ENCODE assay signal across 9 mouse cellular contexts in genomic region chr15:83348747-83349146, GRCm38 (mm10). TPM values are rescaled to one million over a fixed set of nuclear protein-coding genes. Genes with fewer than 3 reads are reported as not detected.
DNase-seq lines count a peak whose midpoint lies in the region; ATAC-seq lines count a peak whose summit lies in the region.
"Had no signal": no experiment of that assay in that cellular context is flagged by ENCODE, and none has a peak within 500 bp of the region (broad histone marks: within the 10 kb centered on the region; RNA-seq: fewer than 3 reads in every experiment).

No protein-coding gene starts in this region.

- peak overlapping the region; percentile 92 for H3K9ac ChIP-seq in heart, embryonic 12.5 days
- H3K9ac ChIP-seq in hindbrain, embryonic 15.5 days: no peak overlapping the region
- peak overlapping the region; percentile 90; the same call in 1 of the 2 replicates for H3K9ac ChIP-seq in midbrain, embryonic 13.5 days (replicated peaks)

- intact Hi-C loops in heart, postnatal 25 days (cut with DNase I): no loop called here

- DNase-seq in heart, postnatal 25 days (ENCODE audit: low spot score): no peak
- DNase-seq in cerebellum, adult 8-10 months: peak; percentile 18
- DNase-seq in thymus, postnatal 14 days: no peak
- no peak for DNase-seq in right cerebral cortex, postnatal 25 days
- DNase-seq in thymus, postnatal 10 days (ENCODE audit: low spot score in 2 of 2): no peak
- DNase-seq: right cerebral cortex, postnatal 4 days had no signal

- peak overlapping the region; percentile 93 for H3K4me2 ChIP-seq in heart, embryonic 12.5 days
- peak overlapping the region; percentile 83 for H3K4me2 ChIP-seq in hindbrain, embryonic 15.5 days
- H3K4me2 ChIP-seq in midbrain, embryonic 13.5 days (replicated peaks): peak overlapping the region; percentile 92

- H3K4me1 ChIP-seq in heart, embryonic 12.5 days (replicated peaks): peaks cover 36% of the 10 kb centered on the region
- H3K4me1 ChIP-seq in hindbrain, embryonic 15.5 days (replicated peaks): peaks cover 18% of the 10 kb centered on the region
- peaks cover 16% of the 10 kb centered on the region for H3K4me1 ChIP-seq in midbrain, embryonic 13.5 days (replicated peaks)

- no peaks in the 10 kb centered on the region for H3K9me3 ChIP-seq in heart, embryonic 12.5 days (replicated peaks)
- no peaks in the 10 kb centered on the region for H3K9me3 ChIP-seq in hindbrain, embryonic 15.5 days
- no peaks in the 10 kb centered on the region for H3K9me3 ChIP-seq in midbrain, embryonic 13.5 days

- peaks cover 8% of the 10 kb centered on the region; the same call in 1 of the 2 replicates for H3K36me3 ChIP-seq in heart, embryonic 12.5 days
- H3K36me3 ChIP-seq in hindbrain, embryonic 15.5 days: 0 out of 2 replicates have a peak, but pooled peaks cover 3% of the 10 kb centered on the region
- H3K36me3 ChIP-seq in midbrain, embryonic 13.5 days: no peaks in the 10 kb centered on the region; the same call in 1 of the 2 replicates

- H3K27me3 ChIP-seq in heart, embryonic 12.5 days (replicated peaks): no peaks in the 10 kb centered on the region
- H3K27me3 ChIP-seq in hindbrain, embryonic 15.5 days: no peaks in the 10 kb centered on the region
- H3K27me3 ChIP-seq in midbrain, embryonic 13.5 days: no peaks in the 10 kb centered on the region

- H3K27ac ChIP-seq in heart, embryonic 12.5 days (ENCODE audit: poor library complexity, severe bottlenecking): no peak overlapping the region
- no peak overlapping the region for H3K27ac ChIP-seq in hindbrain, embryonic 15.5 days (replicated peaks)
- H3K27ac ChIP-seq in midbrain, embryonic 13.5 days: no peak overlapping the region

- WGBS in heart, embryonic 12.5 days: 68% methylated on average over 4 of the region's 4 CpGs
- whole genome bisulfite sequencing in hindbrain, embryonic 15.5 days: 69% methylated on average over 4 of the region's 4 CpGs
- WGBS in midbrain, embryonic 13.5 days: 82% methylated on average over 4 of the region's 4 CpGs

- no peak for ATAC-seq in heart, embryonic 12.5 days (ENCODE audit: insufficient number of reproducible peaks, low FRiP score)
- ATAC-seq in hindbrain, embryonic 15.5 days (ENCODE audit: low FRiP score, low read depth): no peak
- ATAC-seq in midbrain, embryonic 13.5 days: no peak

- H3K4me3 ChIP-seq in heart, embryonic 12.5 days: peak overlapping the region; percentile 85
- H3K4me3 ChIP-seq in hindbrain, embryonic 15.5 days: peak overlapping the region; percentile 65
- peak overlapping the region; percentile 82; the same call in 1 of the 2 replicates for H3K4me3 ChIP-seq in midbrain, embryonic 13.5 days (replicated peaks)

RNA-seq across cellular contexts. Expression of gene Arfgap3, which starts 1.3 kb away (rescaled TPM):
- 29.4 and 31.6 TPM in 2 replicates for polyA plus RNA-seq in heart, embryonic 12.5 days (2016; fragmentation: Nextera tagmentation; extraction: Ambion mirVana)
- total RNA-seq in heart, postnatal 25 days (2021): 10 to 100 TPM in 1 of 2 experiments, 1 to 10 TPM in 1; 8.7 to 10.3 TPM
- 41.5 and 41.9 TPM in 2 replicates for polyA plus RNA-seq in hindbrain, embryonic 15.5 days (2015; fragmentation: Nextera tagmentation; extraction: Ambion mirVana)
- 39.2 and 39.5 TPM in 2 replicates for polyA plus RNA-seq in midbrain, embryonic 13.5 days (2015; fragmentation: Nextera tagmentation; extraction: Ambion mirVana)
